Mouse (Mus musculus) A20 (cell line): ENCODE measurements around the gene Ugt1a2.
"Not testable (repeated sequence)": the region's sequence is repeated elsewhere in the genome, so short reads cannot be mapped to it uniquely, and the experiment has no call there.

Experiments
- DNase-seq: peaks from one replicate; pipeline ENCODE4 v3.0.0-alpha.2; 2011; ENCODE audit warnings: low read depth, low spot score

The Ugt1a2 gene

DNA sequence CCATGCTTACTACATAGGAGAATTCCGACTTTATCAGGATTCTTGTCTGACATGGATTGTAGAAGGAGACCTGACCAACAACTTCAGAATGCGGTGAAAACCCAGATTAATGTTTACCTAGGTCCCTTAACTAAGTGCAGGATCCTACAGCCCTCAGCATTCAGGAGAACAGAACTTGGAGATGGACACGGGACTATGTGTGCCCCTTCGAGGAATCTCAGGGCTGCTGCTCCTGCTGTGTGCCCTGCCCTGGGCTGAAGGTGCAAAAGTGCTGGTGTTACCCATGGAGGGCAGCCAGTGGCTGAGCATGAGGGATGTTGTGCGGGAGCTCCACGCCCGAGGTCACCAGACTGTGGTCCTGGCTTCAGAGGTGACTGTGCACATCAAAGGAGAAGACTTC lies at the start of gene Ugt1a2:
Ugt1a2 (plus strand) TSS at position 146 of the 400 bp plus-strand sequence.
- no peak for DNase-seq

DNA sequence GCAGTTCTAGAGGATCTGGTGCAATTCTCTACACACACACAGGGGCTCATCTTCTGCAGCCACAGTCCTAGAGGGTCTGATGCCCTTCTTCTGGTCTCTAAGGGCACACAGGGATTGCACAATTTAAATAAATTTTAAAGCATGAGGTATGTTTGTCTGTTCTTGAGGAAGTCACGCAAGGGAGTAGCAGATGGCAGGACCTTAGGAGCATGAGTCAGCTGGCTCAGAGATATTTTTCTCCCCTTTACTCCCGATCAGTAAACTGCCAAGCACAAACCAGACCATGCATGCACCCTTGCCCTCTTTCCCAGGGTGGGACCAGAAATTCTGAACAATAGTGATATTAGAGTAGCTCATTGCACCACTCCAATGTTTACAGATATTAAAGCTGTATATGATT lies 42.0 kb upstream of the Ugt1a2 start:
- no peak for DNase-seq

DNA sequence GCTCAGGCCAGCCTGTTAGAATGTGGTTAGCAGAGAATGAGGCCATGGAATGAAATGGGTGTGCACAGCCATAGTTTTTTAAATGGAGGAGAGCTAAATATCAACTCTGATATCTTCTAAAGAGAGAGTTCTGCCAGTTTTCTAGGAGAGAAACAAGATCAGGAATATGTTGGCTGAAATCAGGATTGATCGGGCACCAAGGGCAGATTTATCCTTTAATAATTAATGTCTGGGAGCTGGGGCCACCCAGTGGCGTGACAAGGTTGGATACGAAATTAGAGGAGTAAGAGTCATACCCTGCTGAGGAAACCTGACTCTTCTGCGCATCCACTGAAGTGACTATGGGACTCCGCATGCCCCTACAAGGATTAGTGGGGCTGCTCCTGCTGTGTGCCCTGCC lies 34.7 kb upstream of the Ugt1a2 start, which contains the start of gene Ugt1a5:
Ugt1a5 (plus strand) TSS at position 302 of the 400 bp plus-strand sequence.
- no peak for DNase-seq

DNA sequence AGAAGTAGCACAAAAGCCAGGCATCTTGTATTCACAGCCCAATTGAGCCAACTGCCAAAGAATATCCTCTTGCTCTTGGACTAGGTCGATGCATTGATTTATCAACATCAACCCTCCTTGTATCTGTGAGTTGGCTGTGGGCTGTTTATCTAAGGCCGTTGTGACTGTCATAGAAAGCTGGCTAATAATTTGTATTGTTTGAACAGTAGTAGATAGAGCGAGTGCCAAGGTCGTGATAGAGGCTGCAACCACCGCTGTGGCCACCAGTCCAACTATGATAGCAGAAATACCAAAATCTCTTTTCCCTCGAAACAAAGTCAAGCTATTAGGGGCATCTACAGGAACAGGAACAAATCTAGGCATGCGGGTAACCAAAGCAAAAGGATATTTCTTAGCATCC lies 28.2 kb upstream of the Ugt1a2 start:
- not testable (repeated sequence) for DNase-seq

DNA sequence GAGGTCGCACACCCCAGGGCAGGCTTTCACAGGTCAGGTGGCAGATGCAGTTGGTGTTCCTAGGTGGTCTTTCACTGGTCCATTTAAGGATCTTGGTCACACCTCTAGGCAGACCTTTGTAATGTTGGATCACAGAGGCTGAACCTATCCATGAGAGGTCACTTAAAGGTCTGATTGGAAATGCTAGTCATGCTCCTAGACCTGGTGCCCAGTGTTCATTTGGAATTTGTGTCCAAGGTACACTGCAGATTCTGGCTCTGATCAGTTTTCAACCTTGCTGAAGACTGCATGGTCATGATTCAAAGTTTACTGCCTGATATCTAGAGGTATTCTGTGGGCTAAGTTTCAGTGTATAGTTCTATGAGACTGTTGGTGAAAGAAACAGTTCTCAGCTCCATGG lies 20.7 kb upstream of the Ugt1a2 start:
- no peak for DNase-seq

GRCm38 (mm10) chr1:88186325-88186935 lies 14.0 kb upstream of the Ugt1a2 start:
- DNase-seq = no peak

DNA sequence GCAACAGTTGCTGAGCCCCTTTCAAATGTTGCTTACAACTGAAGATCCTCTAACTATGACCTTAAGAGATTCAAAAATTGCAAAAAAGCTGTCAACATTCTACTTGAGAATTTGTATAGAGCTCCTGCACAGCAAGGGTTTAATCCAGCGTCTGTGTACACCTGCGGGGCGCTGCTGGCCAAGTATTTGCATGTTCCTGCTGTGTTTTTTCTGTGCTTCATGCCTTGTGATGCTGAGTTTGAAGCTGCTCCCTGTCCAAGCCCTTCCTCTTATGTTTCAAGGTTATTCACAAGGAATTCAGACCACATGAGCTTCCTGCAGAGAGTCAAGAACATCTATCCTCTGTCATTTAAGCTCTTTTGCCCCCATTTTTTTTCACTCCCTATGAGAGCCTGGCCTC lies 8.3 kb upstream of the Ugt1a2 start:
- no peak for DNase-seq

DNA sequence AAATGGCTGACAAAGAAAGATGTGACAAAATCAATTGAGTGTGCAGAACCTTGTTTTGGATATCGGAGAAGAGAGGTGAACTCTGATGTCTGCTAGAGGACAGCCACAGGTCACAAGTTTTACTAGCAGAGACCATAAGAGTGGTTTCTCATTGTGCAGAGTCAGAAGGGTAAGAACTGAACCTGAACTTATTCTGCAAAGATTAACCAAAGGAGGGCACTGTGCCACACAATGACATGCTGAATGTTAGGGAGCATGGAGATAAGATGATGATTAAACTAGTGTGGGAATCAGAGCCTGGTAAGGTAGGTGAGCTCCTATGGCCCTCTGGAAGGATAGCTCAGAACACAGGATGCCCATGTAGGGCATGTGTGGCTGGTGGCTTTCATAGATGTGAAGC lies 4.7 kb upstream of the Ugt1a2 start:
- DNase-seq = no peak

- DNase-seq = no peak
Observed at GRCm38 (mm10) chr1:88197443-88197842, 3.0 kb upstream of the Ugt1a2 start.

- DNase-seq = no peak
Observed at GRCm38 (mm10) chr1:88199996-88200395, 405 bp upstream of the Ugt1a2 start.

DNA sequence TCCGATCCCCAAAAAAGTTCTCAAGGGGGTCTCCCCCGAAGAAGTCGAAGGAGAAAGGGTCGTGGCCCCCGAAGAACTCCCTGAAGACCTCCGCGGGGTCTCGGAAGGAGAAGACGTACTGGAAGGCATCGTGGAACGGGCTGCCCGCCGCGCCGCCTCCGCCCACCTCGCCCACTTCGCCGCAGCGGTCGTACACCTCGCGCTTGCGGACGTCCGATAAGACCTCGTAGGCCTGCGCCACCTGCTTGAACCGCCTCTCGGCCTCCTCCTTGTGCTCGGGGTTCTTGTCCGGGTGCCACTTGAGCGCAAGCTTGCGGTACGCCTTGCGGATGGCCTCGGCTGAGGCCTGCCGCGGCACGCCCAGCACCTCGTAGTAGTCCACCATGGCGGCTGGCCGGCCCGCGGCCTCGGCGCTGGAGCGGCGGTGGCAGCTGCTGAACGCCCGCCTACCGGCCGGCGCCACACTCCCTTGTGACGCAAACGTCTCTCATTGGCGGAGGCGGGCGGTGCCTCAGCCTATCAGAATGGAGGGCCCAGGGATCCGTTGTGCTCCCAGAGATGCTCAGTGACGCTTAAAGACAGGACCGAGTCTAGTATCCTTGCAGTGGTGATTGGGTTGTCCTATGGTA lies 5.0 kb downstream of the Ugt1a2 start, which contains the start of gene Dnajb3:
Dnajb3 (minus strand) TSS at position 489 of the 629 bp plus-strand sequence.
- no peak for DNase-seq

GRCm38 (mm10) chr1:88206843-88207479 lies 6.6 kb downstream of the Ugt1a2 start:
- DNase-seq = no peak

DNA sequence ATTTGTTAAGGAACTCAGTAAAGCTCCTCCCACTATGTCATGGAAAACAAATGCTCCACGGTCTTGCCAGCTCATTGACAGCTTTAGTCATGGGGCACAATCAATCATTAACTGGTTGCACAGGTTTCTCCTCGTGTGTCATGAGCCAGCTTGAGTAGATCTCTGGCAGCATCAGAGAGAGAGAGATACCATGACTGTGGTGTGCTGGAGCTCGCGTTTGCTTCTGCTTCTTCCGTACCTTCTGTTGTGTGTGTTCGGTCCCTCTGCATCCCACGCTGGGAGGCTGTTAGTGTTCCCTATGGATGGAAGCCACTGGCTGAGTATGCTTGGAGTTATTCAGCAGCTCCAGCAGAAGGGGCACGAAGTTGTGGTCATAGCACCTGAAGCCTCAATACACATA lies 11.4 kb downstream of the Ugt1a2 start, which contains the start of gene Ugt1a1:
Ugt1a1 (plus strand) TSS at position 148 of the 400 bp plus-strand sequence.
- DNase-seq = peak; percentile 13

DNA sequence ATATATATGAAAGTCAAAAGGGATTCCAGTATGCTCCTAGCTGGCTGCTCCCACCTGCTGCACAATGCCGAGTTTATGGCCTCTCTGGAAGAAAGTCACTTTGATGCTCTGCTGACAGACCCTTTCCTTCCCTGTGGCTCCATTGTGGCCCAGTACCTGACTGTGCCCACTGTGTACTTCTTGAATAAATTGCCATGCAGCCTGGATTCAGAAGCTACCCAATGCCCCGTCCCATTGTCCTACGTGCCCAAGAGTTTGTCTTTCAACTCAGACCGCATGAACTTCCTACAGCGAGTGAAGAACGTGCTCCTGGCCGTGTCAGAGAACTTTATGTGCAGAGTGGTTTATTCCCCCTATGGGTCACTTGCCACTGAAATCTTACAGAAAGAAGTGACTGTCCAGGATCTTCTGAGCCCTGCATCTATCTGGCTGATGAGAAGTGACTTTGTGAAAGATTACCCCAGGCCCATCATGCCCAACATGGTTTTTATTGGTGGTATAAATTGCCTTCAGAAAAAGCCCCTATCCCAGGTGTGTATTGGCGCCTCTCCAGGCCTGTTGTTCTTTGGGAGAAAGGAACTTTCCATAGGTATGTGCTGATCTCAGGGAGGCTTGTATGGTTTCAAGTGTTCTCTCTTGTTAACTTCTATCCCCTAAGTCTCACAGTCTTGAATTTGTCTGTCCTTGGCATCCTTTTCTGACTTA lies 12.1 kb downstream of the Ugt1a2 start:
- peak; percentile 16 for DNase-seq

GRCm38 (mm10) chr1:88213061-88213460 lies 12.7 kb downstream of the Ugt1a2 start:
- no peak for DNase-seq

- peak; percentile 9 for DNase-seq
Observed at GRCm38 (mm10) chr1:88213766-88214461, 13.5 kb downstream of the Ugt1a2 start.

DNA sequence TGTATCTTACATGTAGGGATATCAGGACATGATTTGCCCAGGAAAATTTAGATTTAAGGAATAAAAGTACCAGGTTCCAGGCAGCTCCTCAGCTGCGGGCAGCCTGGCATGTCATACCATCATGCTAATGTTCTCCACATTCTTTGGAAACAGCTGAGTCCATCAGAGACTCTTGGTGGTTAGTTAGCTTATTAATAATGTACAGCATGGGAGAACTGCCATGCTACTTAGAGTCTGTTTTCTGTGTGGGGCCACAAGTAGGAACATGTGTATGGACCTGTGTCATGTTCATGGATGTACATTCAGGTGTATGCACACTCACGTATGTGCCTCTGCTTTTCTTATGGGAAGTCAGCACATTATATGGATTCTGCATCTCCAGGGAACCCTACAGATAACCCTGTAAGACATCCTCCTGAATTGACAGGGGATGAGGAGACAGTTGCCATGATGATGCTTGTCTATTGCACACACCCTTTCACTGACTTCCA lies 14.1 kb downstream of the Ugt1a2 start:
- DNase-seq = peak; percentile 18

DNA sequence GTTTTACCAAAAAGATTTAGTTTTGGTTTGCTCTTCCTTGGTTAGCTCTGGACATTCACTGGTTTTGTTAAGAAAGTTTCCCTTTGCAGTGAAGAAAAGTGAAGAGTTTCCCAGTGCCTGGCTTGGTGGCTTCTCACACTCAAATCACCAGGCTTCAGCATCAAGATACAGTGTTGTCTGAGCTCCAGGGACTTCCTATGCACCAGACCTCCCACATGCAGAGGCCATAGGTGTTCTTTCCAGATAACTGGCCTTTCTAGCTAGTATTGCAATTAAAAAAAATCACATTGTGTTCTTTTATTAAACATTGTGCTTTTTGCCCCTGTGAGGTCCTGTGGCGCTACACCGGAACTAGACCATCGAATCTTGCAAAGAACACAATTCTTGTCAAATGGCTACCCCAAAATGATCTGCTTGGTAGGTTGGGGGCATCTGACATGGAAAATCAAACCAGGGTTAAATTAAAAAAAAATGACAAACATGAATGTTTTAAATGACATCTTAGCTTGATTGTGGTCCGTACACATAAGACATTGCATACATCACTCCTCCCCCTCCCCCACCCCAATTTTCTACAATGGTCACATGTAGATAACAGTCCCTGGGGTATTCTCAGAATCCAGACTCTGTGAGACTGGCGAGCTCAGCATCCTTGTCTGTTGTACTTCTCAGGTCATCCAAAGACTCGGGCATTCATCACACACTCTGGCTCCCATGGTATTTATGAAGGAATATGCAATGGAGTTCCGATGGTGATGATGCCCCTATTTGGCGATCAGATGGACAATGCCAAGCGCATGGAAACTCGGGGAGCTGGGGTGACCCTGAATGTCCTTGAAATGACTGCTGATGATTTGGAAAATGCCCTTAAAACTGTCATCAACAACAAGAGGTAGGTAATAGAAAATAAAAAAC lies 15.3 kb downstream of the Ugt1a2 start:
- DNase-seq = peak; percentile 5

DNA sequence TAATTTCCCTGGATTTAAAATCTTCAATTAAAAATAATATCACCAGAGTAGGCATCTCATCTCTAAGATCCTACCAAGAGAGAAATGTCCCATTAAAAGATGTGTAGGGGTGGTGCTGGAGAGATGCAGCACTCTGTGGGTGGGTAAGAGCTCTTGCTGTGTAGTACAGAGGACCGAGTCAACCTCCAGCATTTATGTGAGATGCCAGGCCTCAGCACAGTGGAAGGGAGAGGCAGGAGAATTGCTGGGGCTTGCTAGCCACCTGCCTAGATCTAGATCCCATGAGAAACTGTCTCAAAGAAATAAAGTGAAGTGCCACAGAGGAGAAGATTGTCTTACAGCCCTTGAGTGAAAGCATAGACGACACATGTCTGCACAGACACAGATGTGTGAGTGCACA lies 16.1 kb downstream of the Ugt1a2 start:
- no peak for DNase-seq

DNA sequence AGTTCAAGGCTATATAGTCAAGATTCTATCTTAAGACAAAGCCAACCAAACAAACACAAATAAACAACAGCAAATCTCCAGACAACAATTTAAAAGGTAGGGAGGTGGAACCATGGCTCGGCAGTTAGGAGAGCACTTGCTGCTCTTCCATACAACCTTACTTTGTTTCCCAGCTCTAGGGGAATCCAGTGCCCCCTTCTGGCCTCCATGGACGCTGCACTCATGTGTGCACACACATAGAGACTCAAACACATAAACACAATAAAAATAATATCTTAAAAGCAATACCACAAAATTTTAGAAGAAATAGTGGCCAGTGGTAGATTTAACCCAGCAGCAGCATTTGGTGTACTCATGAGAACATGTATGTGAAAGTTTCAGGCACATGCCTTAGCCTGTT lies 16.7 kb downstream of the Ugt1a2 start:
- DNase-seq = no peak
